Mouse (Mus musculus): Measurements from ENCODE around the gene Papss1. TPM values are rescaled to one million over a fixed set of nuclear protein-coding genes. Genes with fewer than 3 reads are reported as not detected.

The Papss1 gene
- 16.2 and 21.6 TPM in 2 replicates for polyA plus RNA-seq (2015; fragmentation: Nextera tagmentation; extraction: Ambion mirVana)

GRCm38 (mm10) chr3:131564430-131565256 lies at the start of gene Papss1:
Papss1 (plus strand) TSS chr3:131564768.

Other genes starting within 250 kb of the Papss1 start
- 4.8 and 6.8 TPM in 2 replicates for gene Sgms2, start 73.4 kb upstream of the Papss1 start, polyA plus RNA-seq (2015; fragmentation: Nextera tagmentation; extraction: Ambion mirVana)